Mouse (Mus musculus) heart, adult 2 months (tissue): ENCODE data around the gene Nubp1.

Experiments used
- CTCF ChIP-seq: fragments of 200-600 bp; IDR thresholded peaks from 2 replicates; pipeline ENCODE4 v1.8.1; 2022; ENCODE audit warnings: antibody characterized with exemption, mild to moderate bottlenecking, moderate library complexity
- EP300 ChIP-seq: fragments of 200-500 bp; IDR thresholded peaks from 2 replicates; pipeline ENCODE4 v1.6.1; 2011; ENCODE audit warnings: low read depth, low read length, control low read depth; ENCODE audit not compliant: insufficient read depth

- TF ChIP-seq CTCF (no peak), EP300 (no peak)
These were observed 60.2 kb downstream of the Nubp1 start for GRCm38 (mm10) chr16:10471950-10472349.
